Mouse (Mus musculus) kidney, postnatal 0 days (tissue): ENCODE results near the gene Sh2b2. TPM values are rescaled to one million over a fixed set of nuclear protein-coding genes. Genes with fewer than 3 reads are reported as not detected.
A peak's percentile ranks its signal among the peaks of the same experiment; 100 is the strongest.

ENCODE experiments used
- ATAC-seq: fragments of 200-750 bp; cut with Nextera tagmentation; replicated peaks from 2 replicates; pipeline ENCODE4 v1.8.0; 2017; ENCODE audit warnings: low read depth, moderate number of reproducible peaks, moderate TSS enrichment, moderate library complexity; ENCODE audit not compliant: low FRiP score
- DNase-seq: peaks from one replicate; pipeline ENCODE4 v3.0.0-alpha.2; 2016; ENCODE audit warnings: low spot score
- H3K27ac ChIP-seq: fragments of 300-500 bp; sonication (generic); 2 replicates; pipeline ENCODE4 v1.5.1; 2014; ENCODE audit warnings: mild to moderate bottlenecking
- H3K27me3 ChIP-seq: fragments of 300-500 bp; sonication (generic); 2 replicates; pipeline ENCODE4 v1.6.1; 2014; ENCODE audit warnings: low read length, mixed read lengths; ENCODE audit not compliant: insufficient read depth
- H3K36me3 ChIP-seq: fragments of 300-500 bp; sonication (generic); 2 replicates; pipeline ENCODE4 v1.6.1; 2014; ENCODE audit warnings: low read length, mixed read lengths; ENCODE audit not compliant: insufficient read depth
- H3K4me1 ChIP-seq: fragments of 300-500 bp; sonication (generic); replicated peaks from 2 replicates; pipeline ENCODE4 v1.6.1; 2014; ENCODE audit warnings: antibody characterized with exemption, low read length, mixed read lengths; ENCODE audit not compliant: insufficient read depth
- H3K4me2 ChIP-seq: fragments of 300-500 bp; sonication (generic); 2 replicates; pipeline ENCODE4 v1.6.1; 2014; ENCODE audit warnings: mild to moderate bottlenecking, low read length, moderate library complexity, mixed read lengths
- H3K4me3 ChIP-seq: fragments of 300-500 bp; sonication (generic); replicated peaks from 2 replicates; pipeline ENCODE4 v1.5.1; 2014; ENCODE audit warnings: low read depth, low read length
- H3K9ac ChIP-seq: fragments of 300-500 bp; sonication (generic); 2 replicates; pipeline ENCODE4 v1.6.1; 2014; ENCODE audit warnings: low read depth, low read length
- H3K9me3 ChIP-seq: fragments of 300-500 bp; sonication (generic); replicated peaks from 2 replicates; pipeline ENCODE4 v1.6.1; 2016; ENCODE audit warnings: low read length, inconsistent platforms, mixed read lengths
- CTCF ChIP-seq: IDR thresholded peaks from 2 replicates; pipeline ENCODE4 v1.5.1; 2016; ENCODE audit warnings: antibody characterized with exemption, low read depth, mild to moderate bottlenecking, moderate library complexity
- WGBS: fragments of 180-500 bp; shearing (Covaris S2); extraction: QIAGEN DNeasy Blood & Tissue Kit; methylation state at CpG from one replicate; pipeline ENCODE4 v1.1.7; 2014; 5-methylcytosine and 5-hydroxymethylcytosine counted together
- polyA plus RNA-seq: library from polyadenylated mRNA; unstranded; fragments of >200 nt; fragmentation: Nextera tagmentation; extraction: Ambion mirVana; gene quantifications from 2 replicates; pipeline ENCODE4 v1.2.1, GENCODE M21; 2015

Gene Sh2b2
- polyA plus RNA-seq, 1 experiment from 2014 or later: 4.1 TPM

- Histone ChIP-seq H3K4me3 (no peak overlapping the region), H3K9ac (no peak overlapping the region), H3K27me3 (no peaks in the 10 kb centered on the region), H3K36me3 (peaks cover 50% of the 10 kb centered on the region), H3K9me3 (no peaks in the 10 kb centered on the region), H3K27ac (no peak overlapping the region), H3K4me1 (no peaks in the 10 kb centered on the region), H3K4me2 (no peak overlapping the region)
- ATAC-seq: no peak
- no peak for DNase-seq
- WGBS: 82% methylated on average over 6 of the region's 6 CpGs
- TF ChIP-seq CTCF: no peak
Observed at GRCm38 (mm10) chr5:136286566-136286965, 40.2 kb upstream of the Sh2b2 start.

GRCm38 (mm10) chr5:136285106-136285505 is 38.8 kb upstream of the Sh2b2 start:
- WGBS: 89% methylated on average over 7 of the region's 7 CpGs
- H3K36me3 ChIP-seq: peaks cover 53% of the 10 kb centered on the region
- H3K4me2 ChIP-seq: no peak overlapping the region
- no peak overlapping the region for H3K9ac ChIP-seq
- no peak overlapping the region for H3K27ac ChIP-seq
- ATAC-seq (no peak), DNase-seq (no peak)
- no peaks in the 10 kb centered on the region for H3K27me3 ChIP-seq
- TF ChIP-seq CTCF: no peak
- H3K4me1 ChIP-seq: no peaks in the 10 kb centered on the region
- H3K4me3 ChIP-seq: no peak overlapping the region
- H3K9me3 ChIP-seq: no peaks in the 10 kb centered on the region

GRCm38 (mm10) chr5:136281351-136281750 is 35.0 kb upstream of the Sh2b2 start:
- Histone ChIP-seq H3K27ac (no peak overlapping the region), H3K4me2 (no peak overlapping the region), H3K9me3 (no peaks in the 10 kb centered on the region), H3K27me3 (no peaks in the 10 kb centered on the region), H3K4me1 (no peaks in the 10 kb centered on the region), H3K36me3 (peaks cover 74% of the 10 kb centered on the region), H3K9ac (no peak overlapping the region), H3K4me3 (no peak overlapping the region)
- peak; percentile 76 for TF ChIP-seq CTCF
- peak; percentile 53 for DNase-seq
- ATAC-seq: no peak
- WGBS: 57% methylated on average over 6 of the region's 6 CpGs

- peaks cover 63% of the 10 kb centered on the region for H3K36me3 ChIP-seq
- no peak overlapping the region for H3K9ac ChIP-seq
- no peak for ATAC-seq
- H3K4me3 ChIP-seq: no peak overlapping the region
- no peaks in the 10 kb centered on the region for H3K9me3 ChIP-seq
- no peaks in the 10 kb centered on the region for H3K4me1 ChIP-seq
- no peak overlapping the region for H3K4me2 ChIP-seq
- H3K27me3 ChIP-seq: no peaks in the 10 kb centered on the region
- 93% methylated on average over 42 of the region's 43 CpGs for WGBS
- H3K27ac ChIP-seq: no peak overlapping the region
- DNase-seq: no peak
- no peak for TF ChIP-seq CTCF
Observed at GRCm38 (mm10) chr5:136274739-136275138, 28.4 kb upstream of the Sh2b2 start.

GRCm38 (mm10) chr5:136269937-136270336 is 23.6 kb upstream of the Sh2b2 start:
- TF ChIP-seq CTCF: no peak
- Histone ChIP-seq H3K4me2 (no peak overlapping the region), H3K9me3 (no peaks in the 10 kb centered on the region), H3K4me1 (no peaks in the 10 kb centered on the region), H3K27me3 (no peaks in the 10 kb centered on the region), H3K27ac (no peak overlapping the region), H3K36me3 (peaks cover 21% of the 10 kb centered on the region), H3K9ac (no peak overlapping the region), H3K4me3 (no peak overlapping the region)
- ATAC-seq (no peak), DNase-seq (peak; percentile 59)
- 57% methylated on average over 4 of the region's 4 CpGs for WGBS

GRCm38 (mm10) chr5:136266077-136266476 is 19.7 kb upstream of the Sh2b2 start:
- no peak overlapping the region for H3K9ac ChIP-seq
- H3K4me3 ChIP-seq: no peak overlapping the region
- ATAC-seq (no peak), DNase-seq (no peak)
- no peak overlapping the region for H3K27ac ChIP-seq
- no peaks in the 10 kb centered on the region for H3K36me3 ChIP-seq
- 80% methylated on average over 7 of the region's 7 CpGs for WGBS
- no peaks in the 10 kb centered on the region for H3K4me1 ChIP-seq
- H3K27me3 ChIP-seq: no peaks in the 10 kb centered on the region
- H3K4me2 ChIP-seq: no peak overlapping the region
- no peaks in the 10 kb centered on the region for H3K9me3 ChIP-seq
- no peak for TF ChIP-seq CTCF

GRCm38 (mm10) chr5:136263342-136263741 is 17.0 kb upstream of the Sh2b2 start:
- no peak overlapping the region for H3K9ac ChIP-seq
- H3K27ac ChIP-seq: no peak overlapping the region
- H3K4me3 ChIP-seq: no peak overlapping the region
- no peaks in the 10 kb centered on the region for H3K36me3 ChIP-seq
- ATAC-seq (no peak), DNase-seq (no peak)
- H3K27me3 ChIP-seq: no peaks in the 10 kb centered on the region
- no peaks in the 10 kb centered on the region for H3K4me1 ChIP-seq
- H3K4me2 ChIP-seq: no peak overlapping the region
- TF ChIP-seq CTCF: no peak
- 80% methylated on average over 4 of the region's 4 CpGs for WGBS
- H3K9me3 ChIP-seq: no peaks in the 10 kb centered on the region
